Mouse (Mus musculus) lung, postnatal 14 days (tissue): ENCODE results near the gene Itgb8.

ENCODE experiments used
- DNase-seq: peaks from one replicate; pipeline ENCODE4 v3.0.0; 2021

The Itgb8 gene

GRCm38 (mm10) chr12:119110091-119110490, 128.5 kb downstream of the Itgb8 start:
- no peak for DNase-seq
